8 mouse cellular contexts compared by ENCODE assay signal in genomic region chr3:84048729-84049175, GRCm38 (mm10). TPM values are rescaled to one million over a fixed set of nuclear protein-coding genes. Genes with fewer than 3 reads are reported as not detected.
DNase-seq lines count a peak whose midpoint lies in the region; ATAC-seq lines count a peak whose summit lies in the region.

No protein-coding gene starts in this region.

- H3K4me2 ChIP-seq in hindbrain, embryonic 16.5 days (ENCODE audit: low read length): no peak overlapping the region
- H3K4me2 ChIP-seq in embryonic facial prominence, embryonic 14.5 days (ENCODE audit: low read depth, low read length): peak overlapping the region; percentile 26

- ATAC-seq in hindbrain, embryonic 16.5 days: no peak
- peak; percentile 92 for ATAC-seq in embryonic facial prominence, embryonic 14.5 days (ENCODE audit: low read depth)

- intact Hi-C loops in heart, postnatal 10 days (cut with DNase I): no loop called here
- intact Hi-C loops in left cerebral cortex, postnatal 14 days (cut with DNase I): loop anchor here (10.0 kb wide), 1 partner anchor 266 kb away; no protein-coding TSS in a partner anchor

- peaks cover 8% of the 10 kb centered on the region for H3K4me1 ChIP-seq in hindbrain, embryonic 10.5 days (replicated peaks)
- no peaks in the 10 kb centered on the region for H3K4me1 ChIP-seq in hindbrain, embryonic 16.5 days (ENCODE audit: control insufficient read depth, insufficient read depth, low read depth, low read length)
- H3K4me1 ChIP-seq in embryonic facial prominence, embryonic 14.5 days (ENCODE audit: control insufficient read depth, insufficient read depth, low read length): peaks cover 18% of the 10 kb centered on the region

- H3K27me3 ChIP-seq in hindbrain, embryonic 10.5 days (ENCODE audit: insufficient read depth, poor library complexity, severe bottlenecking): peaks cover 8% of the 10 kb centered on the region; the same call in 1 of the 2 replicates
- no peaks in the 10 kb centered on the region for H3K27me3 ChIP-seq in hindbrain, embryonic 16.5 days (replicated peaks; ENCODE audit: control insufficient read depth, insufficient read depth, low read length)
- H3K27me3 ChIP-seq in embryonic facial prominence, embryonic 14.5 days (replicated peaks; ENCODE audit: control insufficient read depth, insufficient read depth, low read length): no peaks in the 10 kb centered on the region

- 17% methylated on average over 9 of the region's 9 CpGs for WGBS in hindbrain, embryonic 10.5 days
- 13% methylated on average over 9 of the region's 9 CpGs for WGBS in hindbrain, embryonic 16.5 days
- 3% methylated on average over 9 of the region's 9 CpGs for WGBS in embryonic facial prominence, embryonic 14.5 days

- DNase-seq in hindbrain, embryonic 10.5 days (ENCODE audit: low spot score): peak; percentile 21
- DNase-seq in embryonic facial prominence, embryonic 14.5 days (ENCODE audit: low spot score): peak; percentile 94
- peak; percentile 69 for DNase-seq in heart, postnatal 10 days
- DNase-seq in lung, postnatal 14 days: peak; percentile 54
- no peak for DNase-seq in spleen, postnatal 14 days (ENCODE audit: low spot score in 2 of 2)
- DNase-seq in T-cell, adult 2 months (ENCODE audit: low spot score): no peak
- DNase-seq in left cerebral cortex, postnatal 14 days (ENCODE audit: low spot score in 2 of 2): no peak

- H3K4me3 ChIP-seq in hindbrain, embryonic 10.5 days: no peak overlapping the region
- H3K4me3 ChIP-seq in hindbrain, embryonic 16.5 days (ENCODE audit: low read length): no peak overlapping the region
- H3K4me3 ChIP-seq in embryonic facial prominence, embryonic 14.5 days (ENCODE audit: low read depth, low read length): no peak overlapping the region

- H3K9ac ChIP-seq in hindbrain, embryonic 16.5 days (ENCODE audit: low read depth, low read length): no peak overlapping the region
- H3K9ac ChIP-seq in embryonic facial prominence, embryonic 14.5 days (ENCODE audit: low read depth, low read length): no peak overlapping the region

- H3K9me3 ChIP-seq in hindbrain, embryonic 10.5 days: no peaks in the 10 kb centered on the region
- no peaks in the 10 kb centered on the region for H3K9me3 ChIP-seq in hindbrain, embryonic 16.5 days (ENCODE audit: control insufficient read depth, low read length)
- H3K9me3 ChIP-seq in embryonic facial prominence, embryonic 14.5 days (ENCODE audit: control insufficient read depth, low read length): no peaks in the 10 kb centered on the region

- H3K36me3 ChIP-seq in hindbrain, embryonic 10.5 days: no peaks in the 10 kb centered on the region
- H3K36me3 ChIP-seq in hindbrain, embryonic 16.5 days (ENCODE audit: control insufficient read depth, insufficient read depth, low read length): no peaks in the 10 kb centered on the region
- no peaks in the 10 kb centered on the region for H3K36me3 ChIP-seq in embryonic facial prominence, embryonic 14.5 days (ENCODE audit: control insufficient read depth, insufficient read depth, low read length)

- H3K27ac ChIP-seq in hindbrain, embryonic 10.5 days: no peak overlapping the region
- H3K27ac ChIP-seq in hindbrain, embryonic 16.5 days (ENCODE audit: low read depth, low read length): no peak overlapping the region
- H3K27ac ChIP-seq in embryonic facial prominence, embryonic 14.5 days (replicated peaks; ENCODE audit: low read depth, low read length): peak overlapping the region; percentile 52; the same call in 1 of the 2 replicates

RNA-seq across cellular contexts. Expression of gene Tmem131l, which starts 8.8 kb away (rescaled TPM):
- 70.2 and 70.8 TPM in 2 replicates for polyA plus RNA-seq in hindbrain, embryonic 10.5 days (2016; fragmentation: Nextera tagmentation; extraction: Ambion mirVana)
- polyA plus RNA-seq in hindbrain, embryonic 16.5 days (2015; fragmentation: Nextera tagmentation; extraction: Ambion mirVana): 34.6 and 45.2 TPM in 2 replicates
- polyA plus RNA-seq in embryonic facial prominence, embryonic 14.5 days (2014; fragmentation: Nextera tagmentation; extraction: Ambion mirVana): 46.5 and 61.2 TPM in 2 replicates
- total RNA-seq in heart, postnatal 10 days (2021): 10 to 100 TPM; 31.4 to 32.6 TPM
- total RNA-seq in left cerebral cortex, postnatal 14 days (2021): 10 to 100 TPM; 29.6 to 35.8 TPM

Comparison
In these comparisons a context has a peak if more than half of its experiments do, and no peak if none do; other contexts are left out.
1. DNase-seq: peak in hindbrain, embryonic 10.5 days (single experiment), embryonic facial prominence, embryonic 14.5 days (single experiment), heart, postnatal 10 days (2 of 2) and lung, postnatal 14 days (single experiment); none in spleen, postnatal 14 days (0 of 2), T-cell, adult 2 months (single experiment) and left cerebral cortex, postnatal 14 days (0 of 2).